Mouse (Mus musculus) lung, adult 2 months (tissue): Measurements from ENCODE around the gene Lsm12.
A peak's percentile ranks its signal among the peaks of the same experiment; 100 is the strongest.

Experiments used
- CTCF ChIP-seq: fragments of 200-500 bp; IDR thresholded peaks from 2 replicates; pipeline ENCODE4 v1.5.1; 2011; ENCODE audit warnings: mild to moderate bottlenecking, low read length, control low read depth; ENCODE audit not compliant: insufficient read depth
- POLR2A ChIP-seq: fragments of 200-500 bp; IDR thresholded peaks from 2 replicates; pipeline ENCODE4 v1.6.1; 2011; ENCODE audit warnings: low read depth, mild to moderate bottlenecking, control low read depth, low read length, borderline replicate concordance; ENCODE audit errors: extremely low read depth

GRCm38 (mm10) chr11:102218783-102219182 lies 33.7 kb upstream of the Lsm12 start:
- no peak for TF ChIP-seq CTCF
- TF ChIP-seq POLR2A = peak; percentile 92; the same call in 1 of the 2 replicates
